Mouse (Mus musculus): ENCODE measurements around the gene Psmb10. TPM values are rescaled to one million over a fixed set of nuclear protein-coding genes. Genes with fewer than 3 reads are reported as not detected.

The Psmb10 gene
- total RNA-seq, 2 experiments from 2014 or later: 68.1 to 87.1 TPM

- peak; percentile 59 to 68 for DNase-seq
These were observed 543 bp downstream of the Psmb10 start for GRCm38 (mm10) chr8:105937496-105938305.

GRCm38 (mm10) chr8:105936866-105937475 lies 1.3 kb downstream of the Psmb10 start:
- peak; percentile 93 to 96 for DNase-seq

GRCm38 (mm10) chr8:105935863-105936603 lies 2.2 kb downstream of the Psmb10 start:
- DNase-seq: no peak

GRCm38 (mm10) chr8:105935105-105935504 lies 3.1 kb downstream of the Psmb10 start:
- no peak for DNase-seq

GRCm38 (mm10) chr8:105933762-105934161 lies 4.5 kb downstream of the Psmb10 start, which contains the start of gene Ctrl:
Gene Ctrl (minus strand): TSS chr8:105933862.
- DNase-seq: no peak

GRCm38 (mm10) chr8:105932525-105932924 lies 5.7 kb downstream of the Psmb10 start:
- no peak for DNase-seq

GRCm38 (mm10) chr8:105931271-105931670 lies 7.0 kb downstream of the Psmb10 start:
- DNase-seq: no peak

- DNase-seq: peak; percentile 88 to 90
These were observed 7.6 kb downstream of the Psmb10 start for GRCm38 (mm10) chr8:105930602-105931001.

- no peak for DNase-seq
These were observed 13.1 kb downstream of the Psmb10 start for GRCm38 (mm10) chr8:105925123-105925522.

GRCm38 (mm10) chr8:105919390-105919789 lies 18.9 kb downstream of the Psmb10 start:
- DNase-seq: no peak

- no peak for DNase-seq
These were observed 37.2 kb downstream of the Psmb10 start for GRCm38 (mm10) chr8:105900941-105901616.

GRCm38 (mm10) chr8:105900180-105900940 lies 37.9 kb downstream of the Psmb10 start, which contains the start of gene Pskh1:
Gene Pskh1 (plus strand): TSS chr8:105900441.
- DNase-seq: peak; percentile 94

- DNase-seq: no peak
These were observed 40.3 kb downstream of the Psmb10 start for GRCm38 (mm10) chr8:105897801-105898480.

GRCm38 (mm10) chr8:105893339-105893738 lies 44.9 kb downstream of the Psmb10 start, which contains the start of gene Nrn1l:
Gene Nrn1l (plus strand): TSS chr8:105893567.
- DNase-seq: peak; percentile 77 to 83

- DNase-seq: peak; percentile 21 to 45
These were observed 45.8 kb downstream of the Psmb10 start for GRCm38 (mm10) chr8:105892432-105892831.

- DNase-seq: no peak
These were observed 47.4 kb downstream of the Psmb10 start for GRCm38 (mm10) chr8:105890870-105891269.

- no peak for DNase-seq
These were observed 48.3 kb downstream of the Psmb10 start for GRCm38 (mm10) chr8:105889756-105890465.

Measured in adrenal gland, postnatal 36 days (tissue).